Mouse (Mus musculus) T-helper 17 cell (primary cell): Measurements from ENCODE around the gene Mrnip.

ENCODE experiments used
- in situ Hi-C, 2 experiments: fragments of 300-600 bp; cut with MboI, MseI; formaldehyde crosslinking; loops; 1 replicate in 1 of 2; 2 replicates in 1 of 2; pipeline ENCODE4 v1.15.1; 2025; ENCODE audit warnings: high pct_unique_total_duplicates in 2 of 2

The Mrnip gene

GRCm38 (mm10) chr11:50243926-50244325 is 69.7 kb downstream of the Mrnip start:
- in situ Hi-C loops: no loop called here

DNA sequence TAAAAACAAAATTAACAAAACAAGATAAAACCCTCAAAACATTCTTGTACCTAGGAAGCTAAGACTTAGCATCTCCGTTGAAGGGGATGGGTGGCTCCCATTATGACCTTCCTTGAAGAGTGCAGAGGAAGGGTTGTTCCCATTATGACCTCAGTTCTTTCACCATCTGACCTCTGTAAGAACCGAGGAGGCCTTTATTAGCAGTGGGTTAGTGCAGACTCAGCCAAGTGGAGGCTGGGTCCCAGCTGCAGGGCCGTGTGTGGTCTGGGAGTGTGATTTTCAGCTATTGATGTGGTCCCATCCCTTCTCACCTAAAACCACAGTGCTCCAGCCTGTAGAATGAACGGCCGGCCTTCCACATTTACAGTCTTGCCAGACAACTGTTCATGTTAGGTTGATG is 71.0 kb downstream of the Mrnip start:
- in situ Hi-C loops: no loop called here

GRCm38 (mm10) chr11:50248473-50249171 is 74.4 kb downstream of the Mrnip start:
- in situ Hi-C loops: no loop called here
